In the genomic region with DNA sequence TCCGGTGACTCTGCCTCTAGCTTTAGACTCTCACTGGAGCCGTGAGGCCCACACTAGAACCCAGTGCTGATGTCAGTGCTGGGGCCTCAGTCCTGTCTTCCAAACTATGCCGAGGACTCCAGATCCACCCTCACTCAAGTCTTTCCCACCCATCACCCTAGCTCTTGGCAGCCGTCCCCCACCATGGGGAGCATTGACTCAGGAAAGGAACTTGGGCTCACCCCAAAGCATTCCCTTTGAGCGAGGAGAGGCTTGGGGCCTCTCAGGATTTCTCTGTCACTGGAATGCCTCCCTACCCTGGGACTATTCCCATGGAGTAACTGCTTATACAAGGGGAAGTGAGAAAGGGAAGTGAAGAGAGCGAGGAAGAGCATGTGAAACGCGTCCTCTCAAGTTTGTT, we compare ENCODE assay signal across 10 mouse cellular contexts. TPM values are rescaled to one million over a fixed set of nuclear protein-coding genes. Genes with fewer than 3 reads are reported as not detected.
DNase-seq lines count a peak whose midpoint lies in the region; ATAC-seq lines count a peak whose summit lies in the region.
"Had no signal": no experiment of that assay in that cellular context is flagged by ENCODE, and none has a peak within 500 bp of the region (broad histone marks: within the 10 kb centered on the region; RNA-seq: fewer than 3 reads in every experiment).

No protein-coding gene starts in this region.

- intact Hi-C loops in gastrocnemius, postnatal 14 days (cut with DNase I; ENCODE audit: low total_unique reads), result no loop called here
- intact Hi-C loops in heart, postnatal 25 days (cut with DNase I), result no loop called here

- H3K27ac ChIP-seq in limb, embryonic 12.5 days, result no peak overlapping the region
- H3K27ac ChIP-seq in limb, embryonic 10.5 days, result no peak overlapping the region
- no peak overlapping the region for H3K27ac ChIP-seq in hindbrain, embryonic 10.5 days

- no peak for ATAC-seq in limb, embryonic 12.5 days (ENCODE audit: insufficient number of reproducible peaks, insufficient read depth, low FRiP score, low TSS enrichment, low read depth)

- H3K4me3 ChIP-seq in limb, embryonic 12.5 days (replicated peaks), result no peak overlapping the region
- H3K4me3 ChIP-seq in limb, embryonic 10.5 days, result no peak overlapping the region
- H3K4me3 ChIP-seq in hindbrain, embryonic 10.5 days, result no peak overlapping the region

- H3K36me3 ChIP-seq in limb, embryonic 12.5 days, result peaks cover 95% of the 10 kb centered on the region
- peaks cover 99% of the 10 kb centered on the region for H3K36me3 ChIP-seq in limb, embryonic 10.5 days
- peaks cover 98% of the 10 kb centered on the region for H3K36me3 ChIP-seq in hindbrain, embryonic 10.5 days

- no peaks in the 10 kb centered on the region for H3K9me3 ChIP-seq in limb, embryonic 12.5 days
- H3K9me3 ChIP-seq in limb, embryonic 10.5 days (replicated peaks), result no peaks in the 10 kb centered on the region
- no peaks in the 10 kb centered on the region for H3K9me3 ChIP-seq in hindbrain, embryonic 10.5 days

- H3K4me1 ChIP-seq in limb, embryonic 12.5 days (replicated peaks), result no peaks in the 10 kb centered on the region
- H3K4me1 ChIP-seq in limb, embryonic 10.5 days, result peaks cover 11% of the 10 kb centered on the region
- no peaks in the 10 kb centered on the region for H3K4me1 ChIP-seq in hindbrain, embryonic 10.5 days (replicated peaks)

- DNase-seq in limb, embryonic 10.5 days (ENCODE audit: low spot score), result no peak
- DNase-seq in gastrocnemius, postnatal 14 days, result peak; percentile 72
- DNase-seq in heart, postnatal 25 days (ENCODE audit: low spot score), result peak; percentile 64
- DNase-seq in lung, postnatal 4 days, result peak; percentile 54 to 76
- no peak for DNase-seq in cerebellum, adult 9-11 months
- no peak for DNase-seq in hindbrain, embryonic 10.5 days (ENCODE audit: low spot score)
- DNase-seq in frontal cortex, postnatal 10 days (ENCODE audit: low spot score in 2 of 2), result no peak
- DNase-seq: cerebellum, postnatal 36 days had no signal

- H3K27me3 ChIP-seq in limb, embryonic 12.5 days, result no peaks in the 10 kb centered on the region
- no peaks in the 10 kb centered on the region for H3K27me3 ChIP-seq in limb, embryonic 10.5 days (ENCODE audit: low read depth, poor library complexity, severe bottlenecking)
- H3K27me3 ChIP-seq in hindbrain, embryonic 10.5 days (ENCODE audit: insufficient read depth, poor library complexity, severe bottlenecking), result no peaks in the 10 kb centered on the region

- 0 out of 2 replicates have a peak overlapping the region, but pooled peaks have one; percentile 23 for H3K9ac ChIP-seq in limb, embryonic 12.5 days (replicated peaks)

- H3K4me2 ChIP-seq in limb, embryonic 12.5 days, result no peak overlapping the region

- 88% methylated on average over 8 of the region's 8 CpGs for WGBS in limb, embryonic 12.5 days
- 89% methylated on average over 8 of the region's 8 CpGs for WGBS in limb, embryonic 10.5 days
- 89% methylated on average over 8 of the region's 8 CpGs for WGBS in hindbrain, embryonic 10.5 days

RNA-seq across cellular contexts. Expression of gene Pola2, which starts 18.1 kb away (rescaled TPM):
- polyA plus RNA-seq in limb, embryonic 12.5 days (2016; fragmentation: Nextera tagmentation; extraction: Ambion mirVana), result 91.5 and 91.9 TPM in 2 replicates
- 125 and 130 TPM in 2 replicates for polyA plus RNA-seq in limb, embryonic 10.5 days (2016; fragmentation: Nextera tagmentation; extraction: Ambion mirVana)
- total RNA-seq in gastrocnemius, postnatal 14 days (2021), result 10 to 100 TPM; 10.9 to 13.2 TPM
- total RNA-seq in heart, postnatal 25 days (2021), result 10 to 100 TPM in 1 of 2 experiments, 1 to 10 TPM in 1; 8.9 to 11.2 TPM
- polyA plus RNA-seq in hindbrain, embryonic 10.5 days (2016; fragmentation: Nextera tagmentation; extraction: Ambion mirVana), result 83.7 and 110 TPM in 2 replicates

RNA-seq across cellular contexts. Expression of gene Cdc42ep2, which starts 21.3 kb away (rescaled TPM):
- polyA plus RNA-seq in limb, embryonic 12.5 days (2016; fragmentation: Nextera tagmentation; extraction: Ambion mirVana), result 2.7 and 3.0 TPM in 2 replicates
- 1.3 and 1.7 TPM in 2 replicates for polyA plus RNA-seq in limb, embryonic 10.5 days (2016; fragmentation: Nextera tagmentation; extraction: Ambion mirVana)
- 10 to 100 TPM; 14.4 to 18.3 TPM for total RNA-seq in gastrocnemius, postnatal 14 days (2021)
- 1 to 10 TPM; 9.1 to 9.8 TPM for total RNA-seq in heart, postnatal 25 days (2021)
- polyA plus RNA-seq in hindbrain, embryonic 10.5 days (2016; fragmentation: Nextera tagmentation; extraction: Ambion mirVana), result 2.0 and 2.9 TPM in 2 replicates

RNA-seq across cellular contexts. Expression of gene Dpf2, which starts 33.1 kb away (rescaled TPM):
- polyA plus RNA-seq in limb, embryonic 12.5 days (2016; fragmentation: Nextera tagmentation; extraction: Ambion mirVana), result 192 and 199 TPM in 2 replicates
- polyA plus RNA-seq in limb, embryonic 10.5 days (2016; fragmentation: Nextera tagmentation; extraction: Ambion mirVana), result 223 and 240 TPM in 2 replicates
- 10 to 100 TPM; 71.9 to 78.2 TPM for total RNA-seq in gastrocnemius, postnatal 14 days (2021)
- 10 to 100 TPM; 87.4 to 96.1 TPM for total RNA-seq in heart, postnatal 25 days (2021)
- polyA plus RNA-seq in hindbrain, embryonic 10.5 days (2016; fragmentation: Nextera tagmentation; extraction: Ambion mirVana), result 225 TPM in 2 replicates

RNA-seq across cellular contexts. Expression of gene Slc22a20, which starts 40.1 kb away (rescaled TPM):
- polyA plus RNA-seq in limb, embryonic 12.5 days (2016; fragmentation: Nextera tagmentation; extraction: Ambion mirVana), result not detected in 2 replicates
- polyA plus RNA-seq in limb, embryonic 10.5 days (2016; fragmentation: Nextera tagmentation; extraction: Ambion mirVana), result not detected in 2 replicates
- total RNA-seq in gastrocnemius, postnatal 14 days (2021), result not detected
- total RNA-seq in heart, postnatal 25 days (2021), result not detected
- polyA plus RNA-seq in hindbrain, embryonic 10.5 days (2016; fragmentation: Nextera tagmentation; extraction: Ambion mirVana), result not detected in 2 replicates
- total RNA-seq: midbrain, postnatal 0 days had no signal
- polyA plus RNA-seq: midbrain, postnatal 0 days had no signal

RNA-seq across cellular contexts. Expression of gene Tigd3, which starts 51.9 kb away (rescaled TPM):
- 5.5 and 6.6 TPM in 2 replicates for polyA plus RNA-seq in limb, embryonic 12.5 days (2016; fragmentation: Nextera tagmentation; extraction: Ambion mirVana)
- polyA plus RNA-seq in limb, embryonic 10.5 days (2016; fragmentation: Nextera tagmentation; extraction: Ambion mirVana), result 5.2 and 5.9 TPM in 2 replicates
- total RNA-seq in gastrocnemius, postnatal 14 days (2021), result under 1 TPM; 0.42 to 0.66 TPM
- total RNA-seq in heart, postnatal 25 days (2021), result under 1 TPM; 0.22 to 0.68 TPM
- polyA plus RNA-seq in hindbrain, embryonic 10.5 days (2016; fragmentation: Nextera tagmentation; extraction: Ambion mirVana), result 9.9 and 11.3 TPM in 2 replicates

Comparison
In these comparisons a context has a peak if more than half of its experiments do, and no peak if none do; other contexts are left out.
1. DNase-seq: peak in gastrocnemius, postnatal 14 days (single experiment), heart, postnatal 25 days (single experiment) and lung, postnatal 4 days (2 of 2); none in limb, embryonic 10.5 days (single experiment), cerebellum, adult 9-11 months (single experiment), hindbrain, embryonic 10.5 days (single experiment) and frontal cortex, postnatal 10 days (0 of 2).